8 mouse cellular contexts compared by ENCODE assay signal in the genomic region with DNA sequence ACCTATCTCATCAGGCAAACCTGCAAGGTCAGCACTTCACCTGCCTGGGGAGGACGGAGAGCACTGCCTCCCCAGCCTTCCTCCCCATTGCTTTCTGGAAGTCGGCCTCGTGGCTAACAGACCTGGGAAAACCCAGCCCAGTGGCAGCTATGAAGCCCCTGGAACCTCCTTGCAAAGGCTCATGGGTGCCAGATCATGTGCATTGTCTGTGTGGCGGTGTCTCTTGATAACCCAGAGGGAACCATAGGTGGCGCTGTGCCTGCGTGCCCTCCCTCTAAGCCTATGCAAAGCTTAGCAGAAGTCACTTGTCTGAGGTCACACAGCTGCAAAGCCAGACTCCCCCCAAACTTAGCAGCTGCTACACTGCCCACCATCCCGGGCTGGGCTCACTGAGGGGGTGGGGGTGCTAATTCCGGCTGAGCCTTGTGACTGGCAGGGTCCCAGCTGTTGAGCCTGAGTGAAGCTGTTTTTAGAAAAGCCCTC. TPM values are rescaled to one million over a fixed set of nuclear protein-coding genes. Genes with fewer than 3 reads are reported as not detected.
DNase-seq lines count a peak whose midpoint lies in the region; ATAC-seq lines count a peak whose summit lies in the region.

No protein-coding gene starts in this region.

- peaks cover 23% of the 10 kb centered on the region for H3K27me3 ChIP-seq in intestine, embryonic 14.5 days (replicated peaks; ENCODE audit: control insufficient read depth, insufficient read depth, low read length)
- peaks cover 36% of the 10 kb centered on the region for H3K27me3 ChIP-seq in megakaryocyte, embryonic 14.5 days (replicated peaks)

- 13% methylated on average over 8 of the region's 8 CpGs for WGBS in intestine, embryonic 14.5 days

- no peak overlapping the region for H3K9ac ChIP-seq in intestine, embryonic 14.5 days (ENCODE audit: low read length)

- H3K4me1 ChIP-seq in intestine, embryonic 14.5 days (replicated peaks; ENCODE audit: control insufficient read depth, insufficient read depth, low read length), result peaks cover 23% of the 10 kb centered on the region; the same call in 1 of the 2 replicates
- H3K4me1 ChIP-seq in megakaryocyte, embryonic 14.5 days, result peaks cover 100% of the 10 kb centered on the region

- H3K4me2 ChIP-seq in intestine, embryonic 14.5 days (ENCODE audit: low read length), result no peak overlapping the region

- no peak overlapping the region for H3K27ac ChIP-seq in intestine, embryonic 14.5 days (ENCODE audit: low read depth)

- no peak overlapping the region for H3K4me3 ChIP-seq in intestine, embryonic 14.5 days (ENCODE audit: low read depth, low read length)
- H3K4me3 ChIP-seq in megakaryocyte, embryonic 14.5 days (replicated peaks), result peak overlapping the region; percentile 83

- DNase-seq in adrenal gland, adult (ENCODE audit: inconsistent age in 2 of 2, low spot score in 1 of 2), result peak; percentile 76 to 89
- no peak for DNase-seq in adrenal gland, postnatal 4 days (ENCODE audit: low spot score in 2 of 2)
- peak; percentile 52 to 72 for DNase-seq in cerebellum, postnatal 14 days
- peak; percentile 75 for DNase-seq in gastrocnemius, postnatal 10 days
- peak; percentile 75 for DNase-seq in intestine, embryonic 14.5 days (ENCODE audit: low spot score)
- peak; percentile 79 to 87 for DNase-seq in left cerebral cortex, postnatal 14 days (ENCODE audit: low spot score in 2 of 2)
- DNase-seq in right cerebral cortex, postnatal 4 days, result peak; percentile 67

- H3K9me3 ChIP-seq in intestine, embryonic 14.5 days (ENCODE audit: control insufficient read depth, low read length), result no peaks in the 10 kb centered on the region
- H3K9me3 ChIP-seq in megakaryocyte, embryonic 14.5 days, result no peaks in the 10 kb centered on the region

- peak; percentile 21; the same call in 1 of the 2 replicates for ATAC-seq in intestine, embryonic 14.5 days (replicated peaks; ENCODE audit: low FRiP score, low TSS enrichment, low read depth)

- no peaks in the 10 kb centered on the region for H3K36me3 ChIP-seq in intestine, embryonic 14.5 days (ENCODE audit: control insufficient read depth, insufficient read depth, low read length)
- peaks cover 37% of the 10 kb centered on the region for H3K36me3 ChIP-seq in megakaryocyte, embryonic 14.5 days (replicated peaks; ENCODE audit: low read length)

- intact Hi-C loops in left cerebral cortex, postnatal 14 days (cut with DNase I), result no loop called here

RNA-seq across cellular contexts. Expression of gene Adssl1, which starts 1.9 kb away (rescaled TPM):
- 10 to 100 TPM; 17.1 to 19.5 TPM for total RNA-seq in adrenal gland, postnatal 4 days (2021)
- 100 to 1,000 TPM; 340 to 358 TPM for total RNA-seq in gastrocnemius, postnatal 10 days (2021)
- 1.8 and 2.0 TPM in 2 replicates for polyA plus RNA-seq in intestine, embryonic 14.5 days (2014; fragmentation: Nextera tagmentation; extraction: Ambion mirVana)
- total RNA-seq in left cerebral cortex, postnatal 14 days (2021), result 1 to 10 TPM; 6.5 to 8.4 TPM
- 10.1 and 38.2 TPM in 2 replicates for polyA plus RNA-seq in megakaryocyte, embryonic 14.5 days (2012; ENCODE audit: insufficient read depth, low replicate concordance)

RNA-seq across cellular contexts. Expression of gene Siva1, which starts 26.5 kb away (rescaled TPM):
- 10 to 100 TPM; 69.9 to 72.6 TPM for total RNA-seq in adrenal gland, postnatal 4 days (2021)
- total RNA-seq in gastrocnemius, postnatal 10 days (2021), result 10 to 100 TPM; 27.2 to 28.1 TPM
- polyA plus RNA-seq in intestine, embryonic 14.5 days (2014; fragmentation: Nextera tagmentation; extraction: Ambion mirVana), result 315 and 324 TPM in 2 replicates
- 10 to 100 TPM; 14.5 to 16.8 TPM for total RNA-seq in left cerebral cortex, postnatal 14 days (2021)
- polyA plus RNA-seq in megakaryocyte, embryonic 14.5 days (2012; ENCODE audit: insufficient read depth, low replicate concordance), result 33.7 and 63.6 TPM in 2 replicates

RNA-seq across cellular contexts. Expression of gene Inf2, which starts 29.4 kb away (rescaled TPM):
- total RNA-seq in adrenal gland, postnatal 4 days (2021), result 10 to 100 TPM; 26.5 to 27.3 TPM
- total RNA-seq in gastrocnemius, postnatal 10 days (2021), result 10 to 100 TPM; 16.8 to 22.5 TPM
- 4.3 and 4.6 TPM in 2 replicates for polyA plus RNA-seq in intestine, embryonic 14.5 days (2014; fragmentation: Nextera tagmentation; extraction: Ambion mirVana)
- 10 to 100 TPM; 70.1 to 84.3 TPM for total RNA-seq in left cerebral cortex, postnatal 14 days (2021)
- 569 and 1,129 TPM in 2 replicates for polyA plus RNA-seq in megakaryocyte, embryonic 14.5 days (2012; ENCODE audit: insufficient read depth, low replicate concordance)

RNA-seq across cellular contexts. Expression of gene Akt1, which starts 56.7 kb away (rescaled TPM):
- total RNA-seq in adrenal gland, postnatal 4 days (2021), result 100 to 1,000 TPM; 334 to 351 TPM
- 100 to 1,000 TPM; 133 to 142 TPM for total RNA-seq in gastrocnemius, postnatal 10 days (2021)
- polyA plus RNA-seq in intestine, embryonic 14.5 days (2014; fragmentation: Nextera tagmentation; extraction: Ambion mirVana), result 56.2 and 58.8 TPM in 2 replicates
- 100 to 1,000 TPM; 137 to 144 TPM for total RNA-seq in left cerebral cortex, postnatal 14 days (2021)
- polyA plus RNA-seq in megakaryocyte, embryonic 14.5 days (2012; ENCODE audit: insufficient read depth, low replicate concordance), result 237 and 415 TPM in 2 replicates

Comparison
In these comparisons a context has a peak if more than half of its experiments do, and no peak if none do; other contexts are left out.
1. DNase-seq: peak in adrenal gland, adult (2 of 2), cerebellum, postnatal 14 days (2 of 2), gastrocnemius, postnatal 10 days (single experiment), intestine, embryonic 14.5 days (single experiment), left cerebral cortex, postnatal 14 days (2 of 2) and right cerebral cortex, postnatal 4 days (single experiment); none in adrenal gland, postnatal 4 days (0 of 2).
2. RNA of gene Adssl1, which starts 1.9 kb away (total RNA-seq): 340 to 358 TPM in gastrocnemius, postnatal 10 days; 17.1 to 19.5 TPM in adrenal gland, postnatal 4 days and 6.5 to 8.4 TPM in left cerebral cortex, postnatal 14 days; every median in the first group is over 10 times any median in the second.